Mouse (Mus musculus) WW6 (cell line): ENCODE results near the gene Gm15517.
A peak's percentile ranks its signal among the peaks of the same experiment; 100 is the strongest.
"Not testable (repeated sequence)": the region's sequence is repeated elsewhere in the genome, so short reads cannot be mapped to it uniquely, and the experiment has no call there.

ENCODE experiments used
- DNase-seq: peaks from one replicate; pipeline ENCODE4 v3.0.0-alpha.2; 2013; ENCODE audit warnings: low read depth, low spot score

Gm15517 gene

DNA sequence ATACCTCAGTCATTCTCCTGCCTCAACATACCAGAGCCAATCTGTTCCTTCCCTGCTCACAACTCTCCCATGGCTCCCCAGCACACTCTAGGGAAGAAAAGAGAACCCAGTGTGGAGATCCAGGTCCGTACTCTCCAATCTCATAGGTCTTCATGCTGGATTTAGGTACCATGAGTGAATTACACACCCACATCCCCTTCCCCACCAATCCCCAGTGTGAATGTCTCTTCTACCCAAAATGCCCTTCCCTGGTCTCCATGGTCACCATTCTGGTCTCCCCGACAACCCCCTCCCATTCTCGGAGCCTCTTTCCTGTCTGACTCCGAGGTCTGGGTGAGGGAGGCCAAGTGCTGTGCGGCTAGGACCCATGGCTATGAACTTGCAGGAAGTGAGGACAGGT is at the start of gene Gm15517:
TSS of gene Gm15517 (plus strand) at position 301 of the 400 bp plus-strand sequence.
- DNase-seq = no peak

GRCm38 (mm10) chr7:44215645-44216044 is 45.6 kb upstream of the Gm15517 start, which contains the start of gene Klk1b5:
Gene Klk1b5 (plus strand): TSS chr7:44215945.
- no peak for DNase-seq

DNA sequence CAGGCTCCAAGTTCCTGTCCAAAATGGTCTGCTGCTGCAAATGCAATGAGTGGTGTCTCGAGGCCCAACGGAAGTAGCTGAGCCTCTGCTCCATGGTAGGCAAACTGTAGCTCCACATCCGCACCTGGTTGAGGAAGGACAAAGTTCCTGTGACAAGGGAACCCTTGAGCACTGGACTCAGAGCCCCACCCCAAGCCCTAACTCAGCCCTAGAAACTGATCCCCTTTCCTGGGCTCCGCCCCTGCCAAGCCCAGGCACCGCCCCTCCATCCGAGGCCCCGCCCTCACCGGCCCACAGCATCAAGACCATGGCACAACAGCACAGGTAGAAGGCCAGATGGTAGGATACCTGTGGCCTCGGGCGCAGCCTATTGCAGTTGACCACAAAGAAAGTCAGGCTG is 39.6 kb upstream of the Gm15517 start:
- not testable (repeated sequence) for DNase-seq

- DNase-seq = not testable (repeated sequence)
Measured at GRCm38 (mm10) chr7:44222335-44222734, 38.9 kb upstream of the Gm15517 start.

GRCm38 (mm10) chr7:44225076-44225475 is 36.2 kb upstream of the Gm15517 start, which contains the start of gene Klk1:
Gene Klk1 (plus strand): TSS chr7:44225360.
- DNase-seq = no peak

GRCm38 (mm10) chr7:44235909-44236308 is 25.3 kb upstream of the Gm15517 start, which contains the start of gene Gm36864:
Gene Gm36864 (plus strand): TSS chr7:44236177.
- DNase-seq = no peak

GRCm38 (mm10) chr7:44239913-44240312 is 21.3 kb upstream of the Gm15517 start:
- DNase-seq = no peak

DNA sequence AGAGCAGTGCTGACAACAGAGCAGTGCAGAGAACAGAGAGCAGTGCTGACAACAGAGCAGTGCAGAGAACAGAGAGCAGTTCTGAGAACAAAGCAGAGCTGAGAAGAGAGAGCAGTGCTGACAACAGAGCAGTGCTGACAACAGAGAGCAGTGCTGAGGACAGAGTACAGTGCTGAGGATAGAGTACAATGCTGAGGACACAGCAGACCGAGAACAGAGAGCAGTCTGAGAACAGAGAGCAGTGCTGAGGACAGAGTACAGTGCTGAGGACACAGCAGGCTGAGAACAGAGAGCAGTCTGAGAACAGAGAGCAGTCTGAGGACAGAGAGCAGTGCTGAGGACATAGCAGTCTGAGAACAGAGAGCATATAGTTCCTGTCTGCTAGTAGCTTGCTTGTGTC is 20.5 kb upstream of the Gm15517 start:
- DNase-seq = no peak

- DNase-seq = no peak
Measured at GRCm38 (mm10) chr7:44241163-44241562, 20.1 kb upstream of the Gm15517 start.

DNA sequence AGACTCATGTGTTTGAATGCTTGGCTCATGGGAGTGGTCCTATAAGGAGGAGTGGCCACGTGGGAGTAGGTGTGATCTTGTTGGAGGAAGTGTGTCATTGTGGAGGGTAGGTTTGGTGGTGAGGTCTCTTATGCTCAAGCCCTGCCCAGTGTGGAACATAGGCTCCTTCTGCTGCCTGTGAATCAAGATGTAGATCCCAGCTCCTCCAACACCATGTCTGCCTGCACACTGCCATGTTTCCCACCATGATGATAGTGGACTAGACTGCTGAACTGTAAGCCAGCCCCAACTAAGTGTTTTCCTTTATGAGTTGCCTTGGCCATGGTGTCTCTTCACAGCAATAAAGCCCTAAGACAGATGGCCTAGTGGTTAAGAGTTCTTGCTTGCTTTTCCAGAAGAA is 17.2 kb upstream of the Gm15517 start:
- DNase-seq = no peak

DNA sequence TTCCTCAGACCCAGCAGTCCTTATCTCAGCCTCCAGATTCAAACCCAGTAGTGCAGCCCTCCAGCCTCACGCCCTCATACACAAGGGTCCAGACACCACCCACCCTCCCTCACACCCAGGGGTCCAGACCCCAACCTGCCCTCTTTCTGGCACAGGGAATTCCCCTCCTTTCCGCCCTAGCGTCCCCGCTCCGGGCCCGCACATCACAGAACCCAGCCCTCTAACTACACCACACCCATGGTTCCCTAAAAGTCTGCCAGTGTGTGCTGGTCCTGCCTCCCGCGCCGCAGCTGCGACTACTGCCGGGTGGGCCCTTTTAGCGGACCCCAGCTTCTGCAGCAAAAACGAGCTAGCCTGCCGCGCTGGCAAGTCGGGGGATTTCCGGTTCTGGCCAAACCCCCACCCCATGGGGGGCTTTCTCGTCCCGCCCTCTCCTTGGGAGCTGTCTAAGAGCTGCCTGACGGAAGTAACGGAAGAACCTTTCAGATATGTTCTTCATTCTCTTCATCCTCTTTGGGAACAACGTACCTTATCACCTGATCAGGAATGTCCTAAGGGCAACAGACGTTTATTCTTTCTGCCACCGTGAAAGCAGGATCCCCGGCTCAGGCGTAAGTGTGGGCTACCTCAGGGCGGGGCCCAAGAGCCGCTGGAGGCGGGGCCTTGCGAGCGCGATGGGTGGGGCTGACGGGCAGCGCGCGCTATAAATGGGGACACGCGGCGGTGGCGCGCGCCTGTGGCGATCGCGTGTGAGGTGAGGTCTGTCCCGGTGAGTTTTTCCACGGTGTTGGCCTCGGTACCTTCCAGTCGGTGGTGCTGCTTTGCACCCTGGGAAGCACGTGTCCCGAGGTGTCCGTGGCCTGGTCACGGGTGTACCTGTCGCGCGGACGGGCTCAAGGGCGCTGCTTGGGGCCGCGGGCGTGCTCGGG is 14.9 kb upstream of the Gm15517 start, which contains the start of the genes 1700028J19Rik and 2410002F23Rik:
TSS of gene 1700028J19Rik (minus strand) at position 641 of the 929 bp plus-strand sequence.
TSS of gene 2410002F23Rik (plus strand) at position 668 of the 929 bp plus-strand sequence.
- DNase-seq = peak; percentile 74

- DNase-seq = no peak
Measured at GRCm38 (mm10) chr7:44246984-44247470, 14.2 kb upstream of the Gm15517 start.

GRCm38 (mm10) chr7:44247971-44248370 is 13.3 kb upstream of the Gm15517 start:
- no peak for DNase-seq

- no peak for DNase-seq
Measured at GRCm38 (mm10) chr7:44249248-44249647, 12.0 kb upstream of the Gm15517 start.

DNA sequence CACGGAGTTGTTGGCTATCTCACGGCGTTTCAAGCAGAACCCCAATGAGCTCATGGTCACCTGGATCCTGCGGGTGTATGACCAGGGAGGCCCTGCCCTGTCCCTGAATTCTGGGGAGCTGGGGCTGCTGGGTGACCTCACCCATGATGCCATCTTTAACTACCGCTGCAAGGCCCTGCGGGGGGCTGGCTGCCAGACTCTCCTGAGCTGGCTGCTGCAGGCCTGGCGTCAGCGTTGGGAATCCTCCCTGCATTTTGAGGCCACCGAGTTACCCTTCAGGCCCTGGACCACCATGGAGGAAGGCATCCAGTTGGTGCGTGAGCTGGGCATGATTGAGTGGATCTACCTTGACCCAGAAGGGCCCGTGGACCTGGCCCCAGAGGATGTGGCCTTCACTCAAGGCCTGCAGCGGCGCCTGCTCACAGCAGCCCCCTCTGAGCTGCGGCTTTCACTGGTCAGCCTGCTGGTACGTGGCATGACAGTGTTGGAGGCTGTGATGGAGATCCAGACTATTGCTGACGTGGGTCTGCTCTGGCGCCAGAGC is 10.4 kb upstream of the Gm15517 start:
- not testable (repeated sequence) for DNase-seq

DNA sequence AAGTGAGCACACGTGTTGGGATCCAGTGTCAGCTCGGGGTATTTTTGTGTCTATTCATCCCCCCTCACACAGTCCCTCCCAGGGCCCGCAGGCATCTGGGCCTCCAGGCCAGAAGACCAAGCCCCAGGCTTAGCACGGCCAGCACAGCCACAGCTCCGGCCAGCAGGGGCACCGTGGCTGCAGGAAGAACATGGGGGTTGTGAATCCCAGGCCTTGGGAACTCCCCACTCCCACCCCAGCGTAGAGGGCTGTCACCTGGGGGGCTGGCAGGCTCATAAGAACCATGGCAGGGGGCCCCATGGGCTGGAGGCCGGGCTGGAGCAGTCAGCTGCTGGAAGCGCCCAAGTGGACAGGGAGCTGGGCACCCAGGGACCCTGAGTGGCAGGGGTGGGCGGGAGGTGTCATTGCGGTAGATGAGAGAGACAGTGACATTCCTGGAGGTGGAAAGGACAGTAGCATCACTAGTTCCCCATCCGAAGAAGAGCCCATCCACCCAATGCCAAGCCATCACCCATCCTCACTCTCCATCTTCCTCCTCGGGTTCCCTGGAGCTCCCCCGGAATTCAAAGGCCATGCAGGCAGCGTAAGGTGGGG is 8.1 kb upstream of the Gm15517 start:
- no peak for DNase-seq

GRCm38 (mm10) chr7:44254930-44255329 is 6.3 kb upstream of the Gm15517 start:
- DNase-seq = no peak

DNA sequence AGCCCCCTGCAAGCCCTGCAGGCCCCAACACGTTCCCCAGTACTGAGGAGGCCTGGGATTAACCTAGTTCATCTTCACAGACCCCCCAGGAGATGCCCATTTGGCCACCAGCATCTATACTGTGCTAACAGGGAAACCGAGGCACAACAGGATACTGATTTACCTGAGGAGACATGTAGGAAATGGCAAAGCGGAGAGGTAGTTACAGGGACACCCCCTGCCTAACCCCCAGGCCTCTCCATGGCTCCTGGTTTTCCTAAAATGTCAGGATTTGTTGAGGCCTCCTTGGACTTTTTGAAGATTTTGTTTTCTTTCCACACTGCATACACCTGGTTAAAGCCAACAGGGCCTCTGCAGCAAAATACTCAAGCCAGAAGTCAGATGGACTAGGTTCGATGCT is 4.0 kb upstream of the Gm15517 start, which contains the start of gene Acp4:
TSS of gene Acp4 (minus strand) at position 101 of the 400 bp plus-strand sequence.
- DNase-seq = no peak

GRCm38 (mm10) chr7:44260410-44260809 is 837 bp upstream of the Gm15517 start:
- DNase-seq = no peak

DNA sequence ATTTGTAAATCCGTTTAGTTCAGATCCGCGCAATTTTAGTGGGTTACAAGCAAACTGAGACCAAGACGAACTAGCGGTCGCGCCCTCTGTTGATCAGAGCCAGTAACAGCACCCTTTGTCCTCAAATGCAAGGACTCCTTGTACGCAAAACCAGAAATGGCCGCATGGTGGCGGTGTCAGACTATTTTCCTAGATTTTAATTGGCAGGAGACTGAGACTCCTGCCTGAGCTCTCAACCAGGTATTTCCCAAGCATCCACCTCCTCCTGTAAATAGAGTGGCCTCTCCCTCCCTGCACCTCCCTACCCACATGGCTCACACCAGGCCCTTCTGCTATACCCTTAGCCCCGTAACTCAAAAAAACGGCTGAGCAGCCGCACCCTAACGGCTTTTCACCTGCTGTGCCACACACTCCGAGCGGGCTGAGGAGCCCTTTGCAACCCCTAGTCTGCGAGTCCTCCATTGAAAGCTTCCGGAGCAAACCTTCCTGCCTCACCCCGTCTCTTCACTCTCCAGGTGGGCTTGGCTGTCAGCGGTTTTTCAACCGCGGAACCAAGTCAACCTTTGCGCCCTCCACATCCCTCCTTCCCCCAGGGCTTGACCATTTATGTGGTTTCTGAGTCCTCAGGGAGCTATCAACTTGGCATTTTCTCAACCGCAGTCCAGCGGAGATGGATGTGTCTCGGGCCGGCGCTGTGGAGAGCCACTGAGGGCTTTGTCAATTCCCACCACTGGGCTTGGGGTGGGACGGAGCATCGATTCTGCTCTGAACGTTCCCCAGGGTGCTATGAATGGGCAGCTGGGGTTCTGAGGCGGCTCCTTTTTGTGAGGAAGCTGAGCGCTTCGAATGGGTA is 1.8 kb downstream of the Gm15517 start:
- DNase-seq = peak; percentile 89

GRCm38 (mm10) chr7:44268117-44268516 is 6.9 kb downstream of the Gm15517 start:
- no peak for DNase-seq
